Mouse (Mus musculus): ENCODE results near the gene Frmd4a.

The Frmd4a gene

GRCm38 (mm10) chr2:4628920-4629319 lies 611.4 kb downstream of the Frmd4a start:
- in situ Hi-C loops (cut with MboI; ENCODE audit: unreplicated experiment in 2 of 2) = loop anchor here (25.0 kb wide), 1 partner anchor 1292 kb away; the partner anchor contains the start of genes Acbd7 (in 2 of the 2) and Rpp38 (in 2 of the 2)

GRCm38 (mm10) chr2:4629470-4629869 lies 612.0 kb downstream of the Frmd4a start:
- in situ Hi-C loops (cut with MboI; ENCODE audit: unreplicated experiment in 2 of 2) = loop anchor here (25.0 kb wide), 1 partner anchor 1292 kb away; the partner anchor contains the start of genes Acbd7 (in 2 of the 2) and Rpp38 (in 2 of the 2)

- in situ Hi-C loops (cut with MboI; ENCODE audit: unreplicated experiment in 2 of 2) = loop anchor here (25.0 kb wide), 1 partner anchor 1293 kb away; the partner anchor contains the start of genes Acbd7 (in 2 of the 2) and Rpp38 (in 2 of the 2)
Observed at GRCm38 (mm10) chr2:4630197-4630835, 612.8 kb downstream of the Frmd4a start.

- in situ Hi-C loops (cut with MboI; ENCODE audit: unreplicated experiment in 2 of 2) = loop anchor here (25.0 kb wide), 1 partner anchor 1299 kb away; the partner anchor contains the start of genes Acbd7 (in 2 of the 2) and Rpp38 (in 2 of the 2)
Observed at GRCm38 (mm10) chr2:4635804-4636203, 618.3 kb downstream of the Frmd4a start.

- in situ Hi-C loops (cut with MboI; ENCODE audit: unreplicated experiment in 2 of 2) = loop anchor here (25.0 kb wide), 1 partner anchor 1299 kb away; the partner anchor contains the start of genes Acbd7 (in 2 of the 2) and Rpp38 (in 2 of the 2)
Observed at GRCm38 (mm10) chr2:4636656-4637055, 619.1 kb downstream of the Frmd4a start.

GRCm38 (mm10) chr2:4638189-4638588 lies 620.7 kb downstream of the Frmd4a start:
- in situ Hi-C loops (cut with MboI; ENCODE audit: unreplicated experiment in 2 of 2) = loop anchor here (25.0 kb wide), 1 partner anchor 1301 kb away; the partner anchor contains the start of genes Acbd7 (in 2 of the 2) and Rpp38 (in 2 of the 2)

GRCm38 (mm10) chr2:4645066-4645465 lies 627.5 kb downstream of the Frmd4a start:
- in situ Hi-C loops (cut with MboI; ENCODE audit: unreplicated experiment in 2 of 2) = loop anchor here (10.0 to 25.0 kb wide), 2 partner anchors 230 to 1308 kb away; partner anchors contain the start of genes Acbd7 (in 2 of the 2) and Rpp38 (in 2 of the 2)

- in situ Hi-C loops (cut with MboI; ENCODE audit: unreplicated experiment in 2 of 2) = loop anchor here (10.0 to 25.0 kb wide), 2 partner anchors 227 to 1311 kb away; partner anchors contain the start of genes Acbd7 (in 2 of the 2) and Rpp38 (in 2 of the 2)
Observed at GRCm38 (mm10) chr2:4648094-4648493, 630.6 kb downstream of the Frmd4a start.

GRCm38 (mm10) chr2:4649646-4650045 lies 632.1 kb downstream of the Frmd4a start:
- in situ Hi-C loops (cut with MboI; ENCODE audit: unreplicated experiment in 2 of 2) = loop anchor here (10.0 to 25.0 kb wide), 2 partner anchors 225 to 1312 kb away; partner anchors contain the start of genes Acbd7 (in 2 of the 2) and Rpp38 (in 2 of the 2)

- in situ Hi-C loops (cut with MboI; ENCODE audit: unreplicated experiment in 2 of 2) = loop anchor here in 1 of 2 experiments (10.0 kb wide), 1 partner anchor 223 kb away; no protein-coding TSS in a partner anchor
Observed at GRCm38 (mm10) chr2:4651500-4652285, 634.2 kb downstream of the Frmd4a start, which contains the start of gene Prpf18. Prpf18 (minus strand) TSS chr2:4652113.

GRCm38 (mm10) chr2:4660677-4661076 lies 643.2 kb downstream of the Frmd4a start:
- in situ Hi-C loops (cut with MboI; ENCODE audit: unreplicated experiment in 2 of 2) = no loop called here

All from v-Abl transformed pro-B cells (cell line).